Mouse (Mus musculus): ENCODE measurements around the gene Akap7.

DNA sequence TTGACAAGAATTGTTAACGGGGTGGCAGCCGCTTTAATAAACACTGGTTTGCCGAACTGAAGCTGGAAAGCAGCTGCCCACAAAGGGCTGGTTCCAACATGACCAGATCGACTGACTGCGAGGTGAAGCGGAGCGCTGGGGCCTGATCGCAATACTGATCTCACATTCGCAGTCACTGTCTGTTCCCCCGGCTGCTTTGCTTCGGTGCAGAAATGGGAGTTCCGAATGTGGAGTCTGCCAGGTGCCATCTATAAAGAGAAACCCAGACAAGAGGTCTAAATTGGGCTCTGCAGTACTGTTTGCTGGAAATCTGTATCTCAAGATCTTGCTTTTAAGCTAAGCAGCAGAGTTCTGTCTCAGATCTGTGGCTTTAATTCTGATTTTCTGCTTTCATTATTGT, 161.8 kb downstream of the Akap7 start:
- TF ChIP-seq POLR2A (IDR thresholded peaks at IDR 0.05; ENCODE audit: insufficient read length, low read depth) (no peak), POLR2AphosphoS2 (IDR thresholded peaks at IDR 0.05; ENCODE audit: insufficient read length, low read depth) (no peak), USF1 (IDR thresholded peaks at IDR 0.05; ENCODE audit: low read depth) (no peak), E2F4 (IDR thresholded peaks at IDR 0.05; ENCODE audit: insufficient read depth) (no peak), MYOD1 (IDR thresholded peaks at IDR 0.05; ENCODE audit: control insufficient read depth in 1 of 3, insufficient read length in 2 of 3, low read depth in 2 of 3) (no peak), SRF (IDR thresholded peaks at IDR 0.05; ENCODE audit: control insufficient read depth, insufficient read length, low read depth) (no peak), TCF3 (IDR thresholded peaks at IDR 0.05; ENCODE audit: insufficient read length, low read depth) (no peak), CEBPB (IDR thresholded peaks at IDR 0.05; ENCODE audit: insufficient read depth, poor library complexity, severe bottlenecking) (no peak), MYOG (IDR thresholded peaks at IDR 0.05; ENCODE audit: control insufficient read depth in 1 of 3, insufficient read depth in 1 of 3, insufficient read length in 2 of 3, low read depth in 2 of 3) (no peak), TCF12 (IDR thresholded peaks at IDR 0.05; ENCODE audit: insufficient read depth, poor library complexity, severe bottlenecking) (no peak)
